Mouse (Mus musculus): ENCODE results near the gene Gnat1. TPM values are rescaled to one million over a fixed set of nuclear protein-coding genes. Genes with fewer than 3 reads are reported as not detected.

The Gnat1 gene
- polyA plus RNA-seq, 1 experiment from 2014 or later: 2.0 TPM

DNA sequence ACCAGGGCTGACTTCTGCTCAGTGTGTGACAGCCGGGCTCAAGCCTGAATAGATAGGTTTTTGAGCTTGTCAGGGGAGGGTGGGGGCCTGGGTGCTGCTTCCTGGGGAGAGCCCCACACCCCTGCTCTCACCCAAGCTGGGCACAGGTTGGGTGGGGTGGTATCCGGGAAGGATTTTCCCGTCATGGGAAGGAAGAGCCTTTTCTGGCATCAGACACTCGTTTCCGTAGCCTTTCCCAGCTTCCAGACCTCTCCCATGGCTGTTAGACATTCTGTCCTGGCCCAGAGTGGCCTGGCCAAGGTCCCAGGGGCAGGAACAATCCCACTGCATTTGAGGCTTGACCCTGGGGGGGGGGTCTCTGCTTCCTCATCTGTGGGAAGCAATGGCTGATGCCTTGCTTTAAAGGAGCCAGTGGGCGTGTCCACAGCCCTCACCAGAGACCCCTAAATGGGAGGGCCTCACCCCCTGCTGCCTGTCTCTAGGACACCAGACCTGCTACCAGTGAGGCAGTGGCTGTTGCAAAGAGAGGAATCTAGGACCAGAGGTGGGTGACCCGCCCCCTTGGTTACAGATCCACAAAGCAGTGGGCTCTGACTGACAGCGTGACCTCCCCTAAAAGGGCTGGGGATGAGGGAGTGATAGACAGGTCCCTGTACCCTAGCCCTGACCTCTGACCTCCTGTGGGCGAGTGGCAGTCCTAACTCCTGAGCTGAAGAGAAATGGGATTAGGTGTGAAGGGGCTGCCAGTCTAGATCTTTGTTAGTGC, 17.5 kb upstream of the Gnat1 start:
- no peak for DNase-seq
- Histone ChIP-seq H3K27me3 (ENCODE audit: control insufficient read depth, insufficient read depth, low read length) (no peaks in the 10 kb centered on the region), H3K27ac (replicated peaks; ENCODE audit: low read depth, low read length) (no peak overlapping the region), H3K4me2 (ENCODE audit: low read length) (no peak overlapping the region), H3K4me1 (ENCODE audit: control insufficient read depth, insufficient read depth, low read length) (peaks cover 62% of the 10 kb centered on the region), H3K9ac (replicated peaks; ENCODE audit: low read length) (no peak overlapping the region), H3K4me3 (replicated peaks; ENCODE audit: low read depth, low read length) (no peak overlapping the region), H3K36me3 (ENCODE audit: control insufficient read depth, insufficient read depth, low read length) (peaks cover 22% of the 10 kb centered on the region), H3K9me3 (ENCODE audit: control insufficient read depth, low read length) (no peaks in the 10 kb centered on the region)
- WGBS: 17% methylated on average over 9 of the region's 9 CpGs
- no peak for ATAC-seq (ENCODE audit: low FRiP score, low TSS enrichment)

DNA sequence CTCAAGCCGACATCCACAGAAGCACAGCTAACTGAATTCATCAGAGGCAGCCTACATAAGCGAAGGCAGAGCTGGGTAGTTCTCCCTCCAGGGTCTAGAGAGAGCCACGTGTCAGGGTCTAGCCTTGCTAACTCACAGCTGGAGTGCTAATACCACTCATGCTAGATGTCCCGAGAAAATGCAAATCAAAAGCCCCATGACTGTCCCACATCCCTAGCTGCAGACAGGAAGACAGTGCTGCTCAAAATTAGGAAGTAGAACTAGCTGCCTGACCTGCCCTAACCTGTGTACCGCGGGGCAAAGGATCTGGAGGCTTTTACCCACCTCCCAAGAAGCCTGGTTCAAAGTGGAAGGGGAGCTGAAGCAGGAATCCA, 16.6 kb upstream of the Gnat1 start:
- Histone ChIP-seq H3K27ac (replicated peaks; ENCODE audit: low read depth, low read length) (no peak overlapping the region), H3K4me3 (replicated peaks; ENCODE audit: low read depth, low read length) (no peak overlapping the region), H3K27me3 (ENCODE audit: control insufficient read depth, insufficient read depth, low read length) (no peaks in the 10 kb centered on the region), H3K36me3 (ENCODE audit: control insufficient read depth, insufficient read depth, low read length) (peaks cover 26% of the 10 kb centered on the region), H3K4me2 (ENCODE audit: low read length) (no peak overlapping the region), H3K9me3 (ENCODE audit: control insufficient read depth, low read length) (no peaks in the 10 kb centered on the region), H3K4me1 (ENCODE audit: control insufficient read depth, insufficient read depth, low read length) (peaks cover 58% of the 10 kb centered on the region), H3K9ac (replicated peaks; ENCODE audit: low read length) (no peak overlapping the region)
- 26% methylated on average over 6 of the region's 6 CpGs for WGBS
- ATAC-seq (ENCODE audit: low FRiP score, low TSS enrichment): no peak
- DNase-seq: no peak

GRCm38 (mm10) chr9:107695441-107696105, 16.1 kb upstream of the Gnat1 start:
- no peak overlapping the region for H3K27ac ChIP-seq (replicated peaks; ENCODE audit: low read depth, low read length)
- peaks cover 58% of the 10 kb centered on the region for H3K4me1 ChIP-seq (ENCODE audit: control insufficient read depth, insufficient read depth, low read length)
- H3K36me3 ChIP-seq (ENCODE audit: control insufficient read depth, insufficient read depth, low read length): peaks cover 28% of the 10 kb centered on the region
- H3K9ac ChIP-seq (replicated peaks; ENCODE audit: low read length): no peak overlapping the region
- no peak for DNase-seq
- WGBS: 76% methylated on average over 12 of the region's 12 CpGs
- H3K9me3 ChIP-seq (ENCODE audit: control insufficient read depth, low read length): no peaks in the 10 kb centered on the region
- ATAC-seq (ENCODE audit: low FRiP score, low TSS enrichment): no peak
- H3K4me2 ChIP-seq (ENCODE audit: low read length): no peak overlapping the region
- no peak overlapping the region for H3K4me3 ChIP-seq (replicated peaks; ENCODE audit: low read depth, low read length)
- H3K27me3 ChIP-seq (ENCODE audit: control insufficient read depth, insufficient read depth, low read length): no peaks in the 10 kb centered on the region

DNA sequence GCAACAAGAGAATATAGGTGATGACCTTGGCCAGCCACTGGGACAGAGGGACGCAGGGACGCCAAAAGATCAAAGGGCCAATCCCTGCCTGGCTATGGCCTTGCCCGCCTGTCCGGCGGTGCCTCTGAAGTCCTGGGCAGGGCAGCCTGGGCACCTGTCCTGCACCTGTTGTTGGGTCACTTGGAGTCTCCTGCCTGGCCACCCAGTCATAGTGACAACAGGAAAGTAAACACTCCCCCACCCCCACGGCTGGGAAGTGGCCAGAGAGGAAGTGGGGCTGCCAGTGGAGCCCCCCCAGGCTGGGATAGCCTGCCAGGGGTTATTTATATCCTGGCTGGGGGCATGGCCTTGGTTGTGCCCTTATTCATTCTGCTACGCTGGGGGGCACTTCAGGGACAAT, 15.1 kb upstream of the Gnat1 start:
- H3K9me3 ChIP-seq (ENCODE audit: control insufficient read depth, low read length): no peaks in the 10 kb centered on the region
- DNase-seq: no peak
- no peak overlapping the region for H3K4me3 ChIP-seq (replicated peaks; ENCODE audit: low read depth, low read length)
- peaks cover 49% of the 10 kb centered on the region for H3K4me1 ChIP-seq (ENCODE audit: control insufficient read depth, insufficient read depth, low read length)
- H3K27ac ChIP-seq (replicated peaks; ENCODE audit: low read depth, low read length): no peak overlapping the region
- no peak overlapping the region for H3K4me2 ChIP-seq (ENCODE audit: low read length)
- H3K27me3 ChIP-seq (ENCODE audit: control insufficient read depth, insufficient read depth, low read length): no peaks in the 10 kb centered on the region
- peaks cover 37% of the 10 kb centered on the region for H3K36me3 ChIP-seq (ENCODE audit: control insufficient read depth, insufficient read depth, low read length)
- ATAC-seq (ENCODE audit: low FRiP score, low TSS enrichment): no peak
- H3K9ac ChIP-seq (replicated peaks; ENCODE audit: low read length): no peak overlapping the region
- WGBS: 70% methylated on average over 7 of the region's 7 CpGs

- Histone ChIP-seq H3K4me3 (replicated peaks; ENCODE audit: low read depth, low read length) (no peak overlapping the region), H3K27me3 (ENCODE audit: control insufficient read depth, insufficient read depth, low read length) (no peaks in the 10 kb centered on the region), H3K4me1 (ENCODE audit: control insufficient read depth, insufficient read depth, low read length) (peaks cover 38% of the 10 kb centered on the region), H3K9ac (replicated peaks; ENCODE audit: low read length) (no peak overlapping the region), H3K27ac (replicated peaks; ENCODE audit: low read depth, low read length) (no peak overlapping the region), H3K9me3 (ENCODE audit: control insufficient read depth, low read length) (no peaks in the 10 kb centered on the region), H3K4me2 (ENCODE audit: low read length) (no peak overlapping the region), H3K36me3 (ENCODE audit: control insufficient read depth, insufficient read depth, low read length) (peaks cover 43% of the 10 kb centered on the region)
- WGBS: 48% methylated on average over 4 of the region's 4 CpGs
- no peak for DNase-seq
- ATAC-seq (ENCODE audit: low FRiP score, low TSS enrichment): no peak
These were observed 14.0 kb upstream of the Gnat1 start for GRCm38 (mm10) chr9:107693433-107693987.

DNA sequence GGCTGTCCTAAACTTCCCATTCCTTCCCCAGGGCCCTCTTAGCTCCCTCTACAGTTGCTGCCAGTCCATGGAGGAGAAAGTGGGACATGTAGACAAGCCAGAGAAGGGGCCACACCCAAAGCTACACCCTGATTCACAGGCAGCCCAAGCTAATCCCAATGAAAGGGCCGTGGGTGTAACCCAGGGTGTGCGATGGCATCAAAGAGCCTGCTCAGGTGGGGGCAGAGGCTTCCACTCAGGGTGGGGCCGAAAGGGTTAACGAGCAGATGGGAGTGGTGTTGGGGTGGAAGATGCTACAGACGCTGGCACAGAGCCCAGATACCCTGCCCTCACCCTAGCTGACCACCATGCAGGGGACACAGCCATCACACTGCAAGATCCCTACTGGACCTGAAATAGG, 13.3 kb upstream of the Gnat1 start:
- ATAC-seq (ENCODE audit: low FRiP score, low TSS enrichment) (no peak), DNase-seq (no peak)
- Histone ChIP-seq H3K9ac (replicated peaks; ENCODE audit: low read length) (no peak overlapping the region), H3K4me2 (ENCODE audit: low read length) (no peak overlapping the region), H3K27ac (replicated peaks; ENCODE audit: low read depth, low read length) (no peak overlapping the region), H3K27me3 (ENCODE audit: control insufficient read depth, insufficient read depth, low read length) (no peaks in the 10 kb centered on the region), H3K4me1 (ENCODE audit: control insufficient read depth, insufficient read depth, low read length) (peaks cover 30% of the 10 kb centered on the region), H3K9me3 (ENCODE audit: control insufficient read depth, low read length) (no peaks in the 10 kb centered on the region), H3K4me3 (replicated peaks; ENCODE audit: low read depth, low read length) (no peak overlapping the region), H3K36me3 (ENCODE audit: control insufficient read depth, insufficient read depth, low read length) (peaks cover 48% of the 10 kb centered on the region)
- WGBS: 69% methylated on average over 5 of the region's 5 CpGs

GRCm38 (mm10) chr9:107690391-107690790, 10.9 kb upstream of the Gnat1 start:
- ATAC-seq (ENCODE audit: low FRiP score, low TSS enrichment) (no peak), DNase-seq (no peak)
- Histone ChIP-seq H3K9ac (replicated peaks; ENCODE audit: low read length) (no peak overlapping the region), H3K4me3 (replicated peaks; ENCODE audit: low read depth, low read length) (no peak overlapping the region), H3K27ac (replicated peaks; ENCODE audit: low read depth, low read length) (no peak overlapping the region), H3K4me2 (ENCODE audit: low read length) (no peak overlapping the region), H3K27me3 (ENCODE audit: control insufficient read depth, insufficient read depth, low read length) (no peaks in the 10 kb centered on the region), H3K36me3 (ENCODE audit: control insufficient read depth, insufficient read depth, low read length) (peaks cover 68% of the 10 kb centered on the region), H3K4me1 (ENCODE audit: control insufficient read depth, insufficient read depth, low read length) (peaks cover 9% of the 10 kb centered on the region; the same call in 1 of the 2 replicates), H3K9me3 (ENCODE audit: control insufficient read depth, low read length) (no peaks in the 10 kb centered on the region)
- 81% methylated on average over 8 of the region's 8 CpGs for WGBS

- 84% methylated on average over 7 of the region's 7 CpGs for WGBS
- Histone ChIP-seq H3K27ac (replicated peaks; ENCODE audit: low read depth, low read length) (no peak overlapping the region), H3K9ac (replicated peaks; ENCODE audit: low read length) (no peak overlapping the region), H3K9me3 (ENCODE audit: control insufficient read depth, low read length) (no peaks in the 10 kb centered on the region), H3K36me3 (ENCODE audit: control insufficient read depth, insufficient read depth, low read length) (peaks cover 78% of the 10 kb centered on the region), H3K4me2 (ENCODE audit: low read length) (no peak overlapping the region), H3K4me3 (replicated peaks; ENCODE audit: low read depth, low read length) (no peak overlapping the region), H3K4me1 (ENCODE audit: control insufficient read depth, insufficient read depth, low read length) (peaks cover 9% of the 10 kb centered on the region; the same call in 1 of the 2 replicates), H3K27me3 (ENCODE audit: control insufficient read depth, insufficient read depth, low read length) (no peaks in the 10 kb centered on the region)
- ATAC-seq (ENCODE audit: low FRiP score, low TSS enrichment): no peak
- DNase-seq: no peak
These were observed 9.4 kb upstream of the Gnat1 start for GRCm38 (mm10) chr9:107688939-107689338.

Data from midbrain, embryonic 14.5 days (tissue).